Mouse (Mus musculus): ENCODE measurements around the gene Gpd2.
A peak's percentile ranks its signal among the peaks of the same experiment; 100 is the strongest.

Gpd2 gene

DNA sequence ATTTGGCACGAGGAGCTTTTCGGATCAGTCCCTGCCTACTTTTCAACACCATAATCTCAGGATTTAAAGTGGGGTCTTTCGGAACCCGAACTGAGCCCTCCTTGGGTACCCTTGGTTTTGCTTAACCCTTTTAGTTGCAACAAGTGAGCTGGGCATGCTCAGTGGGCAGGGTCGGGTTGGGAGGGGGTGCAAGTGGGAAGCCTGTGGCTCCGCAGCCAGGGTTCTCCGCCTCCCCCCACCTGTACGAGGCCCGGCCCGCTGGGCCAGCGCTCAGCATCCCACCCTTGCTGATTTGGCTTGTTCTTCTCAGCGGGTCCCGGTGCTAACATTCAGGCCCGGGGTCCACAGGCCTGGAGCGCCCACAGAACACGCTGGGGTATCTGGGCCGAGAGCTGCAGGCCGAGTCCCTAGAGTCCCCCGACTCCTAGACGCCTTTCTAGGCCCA is at the start of gene Gpd2:
TSS of gene Gpd2 (plus strand) at position 161 of the 445 bp plus-strand sequence.
- DNase-seq = no peak

DNA sequence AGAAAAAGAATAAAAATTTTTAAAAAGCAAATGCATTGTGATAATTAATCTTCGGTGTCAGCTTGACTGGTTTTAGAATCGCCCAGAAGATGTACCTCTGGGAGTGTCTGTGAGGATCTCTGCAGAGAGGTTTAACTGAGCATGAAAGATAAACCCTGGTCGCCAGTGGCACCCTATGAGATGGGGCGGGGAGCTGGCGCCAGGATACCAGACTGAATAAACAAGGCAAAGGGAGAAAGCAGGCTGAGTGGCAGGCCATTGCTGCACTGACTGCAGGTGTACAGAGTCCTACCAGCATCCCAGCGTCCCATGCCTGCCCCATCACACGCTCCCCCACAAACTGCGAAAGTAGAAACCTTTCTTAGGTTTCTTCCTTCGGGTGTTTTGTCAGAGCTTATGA is 49.2 kb upstream of the Gpd2 start:
- no peak for DNase-seq

DNA sequence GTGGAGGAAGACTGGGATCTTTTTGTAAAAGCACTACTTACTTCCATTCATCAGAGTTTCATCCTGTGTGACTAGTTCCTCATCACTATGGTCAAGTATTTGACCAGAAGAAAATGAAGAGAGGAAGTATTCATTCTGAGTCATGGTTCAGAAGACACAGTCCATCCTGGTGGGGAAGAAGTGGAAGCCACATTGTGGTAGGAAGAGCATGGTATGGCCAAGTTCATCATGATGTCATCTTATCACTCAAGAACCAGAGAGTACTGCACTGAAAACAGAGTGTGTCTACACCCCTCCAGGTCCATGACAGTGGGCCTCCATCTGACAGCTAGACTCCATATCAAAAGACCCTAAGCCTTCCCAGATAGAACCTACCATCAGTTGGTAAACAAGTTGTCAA is 46.6 kb upstream of the Gpd2 start:
- DNase-seq = no peak

DNA sequence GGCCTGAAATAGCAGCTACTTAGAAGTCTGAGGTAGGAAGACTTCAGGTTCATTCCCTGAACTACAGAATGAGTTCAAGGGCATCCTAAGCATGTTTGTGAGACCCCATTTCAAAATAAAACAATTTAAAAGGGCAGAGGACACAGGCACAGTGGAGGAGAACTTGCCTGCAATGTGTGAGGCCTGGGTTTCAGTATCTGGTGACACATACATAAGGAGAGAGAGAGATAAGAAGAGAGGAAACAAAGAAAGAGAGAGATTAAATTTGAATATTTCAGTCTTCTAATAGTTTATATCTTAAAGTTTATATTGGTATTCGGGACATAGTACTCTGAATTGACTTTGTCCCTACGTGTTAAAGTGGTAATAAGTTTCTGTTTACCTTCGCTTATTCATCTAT is 38.4 kb upstream of the Gpd2 start:
- DNase-seq = no peak

DNA sequence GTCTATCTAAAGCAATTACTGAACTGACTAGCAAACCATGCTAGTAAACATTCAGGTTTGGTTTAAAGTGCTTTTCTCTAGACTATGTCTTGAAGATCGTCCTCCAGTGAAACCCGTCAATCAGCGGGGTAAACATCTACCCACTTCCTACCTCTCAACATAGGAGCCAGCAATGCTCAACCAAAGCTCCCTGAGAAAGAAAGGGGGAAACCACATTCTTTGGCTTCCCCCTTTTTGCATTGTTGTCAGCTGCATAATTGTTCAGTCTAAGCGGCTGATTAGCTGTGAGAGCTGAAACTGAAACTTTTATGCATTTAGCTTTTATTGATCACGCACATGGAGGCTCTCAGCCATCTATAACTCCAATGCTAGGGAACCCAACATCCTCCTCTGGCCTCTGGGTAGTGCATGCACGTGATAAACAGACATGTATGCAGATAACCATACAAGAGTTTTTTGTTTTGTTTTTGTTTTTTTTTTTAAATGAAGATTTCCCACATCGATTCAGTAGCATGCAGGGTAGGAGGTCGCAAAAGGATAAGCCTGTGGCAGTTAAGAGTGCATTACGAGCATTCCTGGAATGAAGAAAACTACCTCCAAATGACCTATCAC is 28.9 kb upstream of the Gpd2 start:
- DNase-seq = no peak

DNA sequence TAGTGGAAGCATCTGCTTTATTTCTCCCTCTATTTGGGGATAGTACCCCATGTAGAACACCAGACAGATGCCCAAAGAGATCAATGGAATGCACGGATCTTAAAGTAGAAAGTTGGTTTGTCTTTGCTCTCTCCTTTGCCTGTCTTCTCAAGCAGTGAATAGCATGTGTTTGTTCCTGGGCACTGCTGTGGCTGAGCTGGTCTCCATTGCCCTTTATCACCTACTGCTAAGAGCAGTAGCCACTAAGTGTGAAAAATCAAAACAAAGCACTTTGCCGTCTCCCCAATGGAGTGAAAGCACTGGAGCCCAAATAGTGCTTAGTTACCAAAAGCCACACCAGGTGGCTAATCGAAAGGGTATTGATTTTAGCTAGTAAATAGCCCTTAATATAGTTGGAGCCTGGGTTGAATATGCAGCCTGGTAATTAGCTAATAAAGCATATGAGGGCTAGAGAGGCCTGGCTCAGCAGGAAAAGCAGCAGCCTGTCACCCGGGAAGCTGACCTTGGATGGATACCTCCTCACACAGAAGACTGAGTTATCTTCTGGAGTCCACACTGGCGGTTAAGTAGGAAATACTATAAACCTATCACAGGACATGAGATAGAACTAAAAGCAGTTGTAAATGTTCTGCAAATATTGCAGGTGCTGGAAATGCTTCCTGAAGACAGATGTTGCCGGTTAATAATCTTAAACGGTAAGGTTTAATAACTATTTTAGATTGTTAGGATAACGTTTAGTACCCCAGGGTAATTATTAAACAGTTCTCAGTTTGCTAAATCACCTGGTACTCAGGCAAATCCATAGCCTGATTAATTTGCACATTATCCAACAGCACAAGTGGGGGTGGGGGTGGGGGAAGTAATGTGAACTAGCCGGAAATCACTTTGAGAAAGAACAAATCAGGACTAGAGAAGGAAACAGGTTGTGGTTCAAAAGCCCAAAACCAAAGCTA is 26.1 kb upstream of the Gpd2 start:
- DNase-seq = no peak

DNA sequence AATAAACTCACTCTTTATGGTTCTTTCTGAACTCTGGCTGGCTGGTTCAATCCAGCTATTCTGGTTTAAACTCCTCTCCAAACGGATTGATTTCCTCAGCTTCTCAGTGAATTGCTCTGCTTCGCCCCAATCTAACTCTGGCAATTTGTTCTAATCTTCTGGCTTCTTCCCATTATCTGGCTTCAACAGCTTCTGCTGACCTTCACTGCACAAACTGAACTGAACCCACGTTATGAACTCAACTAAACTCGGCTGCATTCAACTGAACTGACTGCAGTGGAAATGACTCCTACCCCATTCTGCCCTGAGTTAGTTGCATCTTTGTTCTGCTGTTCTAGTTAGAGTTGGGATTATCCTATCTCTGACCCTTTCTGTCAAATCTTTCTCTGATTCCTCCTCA is 24.1 kb upstream of the Gpd2 start:
- no peak for DNase-seq

DNA sequence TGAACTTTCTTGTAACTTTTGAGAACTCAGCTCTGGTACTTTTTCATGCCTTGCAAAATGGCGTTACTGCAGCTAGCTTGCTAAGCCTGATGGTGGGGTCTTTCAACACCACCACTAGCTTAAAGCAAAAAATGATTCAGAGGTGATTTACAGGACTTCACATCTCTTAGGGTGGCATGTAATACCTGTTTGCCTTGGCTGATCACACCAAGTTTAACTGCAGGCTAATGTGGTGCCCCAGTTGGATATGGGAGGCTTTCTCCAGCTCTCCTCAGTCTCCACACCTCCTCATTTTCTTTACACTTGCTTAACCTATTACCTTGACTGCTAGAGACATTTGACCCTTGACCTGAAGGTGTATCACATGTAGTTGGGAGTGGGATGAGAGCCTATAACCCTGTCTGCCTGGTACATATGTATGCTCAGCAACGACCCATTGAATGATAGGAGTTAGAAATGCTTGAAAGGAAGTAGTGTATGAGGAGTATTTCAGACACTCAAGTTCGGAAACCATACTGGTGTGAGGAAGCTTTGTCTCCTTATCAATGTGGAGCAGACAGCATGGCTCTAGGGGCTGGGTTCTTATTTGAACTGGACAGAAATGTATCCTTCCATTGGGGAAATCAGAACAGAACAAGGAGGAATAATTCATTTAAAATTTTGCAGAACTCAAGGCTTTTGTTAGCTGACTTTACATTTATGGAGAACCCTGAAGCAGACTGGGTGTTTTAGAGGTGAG is 14.0 kb upstream of the Gpd2 start:
- no peak for DNase-seq

DNA sequence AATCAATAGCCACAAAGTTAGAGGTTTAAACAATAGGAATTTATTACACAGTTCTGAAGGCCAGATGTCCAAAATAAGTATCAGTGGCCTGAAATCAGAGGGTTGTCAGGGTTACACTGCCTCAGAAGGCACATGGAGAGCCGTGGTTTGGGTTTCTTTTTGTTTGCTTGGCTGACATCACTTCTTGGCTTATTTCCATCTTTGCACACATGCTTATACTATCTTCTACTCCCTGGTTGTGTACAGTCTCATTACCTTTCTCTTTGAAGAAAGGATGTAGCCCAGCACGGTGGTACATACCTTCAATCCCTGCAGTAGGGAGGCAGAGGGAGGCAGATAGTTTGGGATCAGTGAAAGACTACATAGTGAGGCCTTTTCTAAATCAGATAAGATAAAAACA is 12.2 kb upstream of the Gpd2 start:
- DNase-seq = no peak

DNA sequence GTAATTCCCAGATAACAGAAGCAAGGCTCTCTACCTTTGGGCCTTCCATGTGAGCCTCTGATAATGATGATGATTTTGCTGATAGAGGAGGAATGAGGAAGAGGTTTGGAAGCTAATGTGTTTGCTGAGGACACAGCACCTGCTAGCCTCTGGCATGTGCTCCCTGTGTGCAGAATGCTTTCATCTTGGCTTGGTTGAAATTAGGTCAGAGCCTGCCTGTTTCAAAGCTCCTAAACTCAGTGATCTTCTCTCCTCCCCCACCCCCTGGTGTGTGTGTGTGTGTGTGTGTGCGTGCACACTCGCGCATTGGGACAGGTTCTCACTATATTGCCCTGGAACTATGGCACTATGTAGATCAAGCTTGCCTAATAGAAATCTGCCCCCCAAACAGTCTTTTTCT is 10.0 kb upstream of the Gpd2 start:
- no peak for DNase-seq

DNA sequence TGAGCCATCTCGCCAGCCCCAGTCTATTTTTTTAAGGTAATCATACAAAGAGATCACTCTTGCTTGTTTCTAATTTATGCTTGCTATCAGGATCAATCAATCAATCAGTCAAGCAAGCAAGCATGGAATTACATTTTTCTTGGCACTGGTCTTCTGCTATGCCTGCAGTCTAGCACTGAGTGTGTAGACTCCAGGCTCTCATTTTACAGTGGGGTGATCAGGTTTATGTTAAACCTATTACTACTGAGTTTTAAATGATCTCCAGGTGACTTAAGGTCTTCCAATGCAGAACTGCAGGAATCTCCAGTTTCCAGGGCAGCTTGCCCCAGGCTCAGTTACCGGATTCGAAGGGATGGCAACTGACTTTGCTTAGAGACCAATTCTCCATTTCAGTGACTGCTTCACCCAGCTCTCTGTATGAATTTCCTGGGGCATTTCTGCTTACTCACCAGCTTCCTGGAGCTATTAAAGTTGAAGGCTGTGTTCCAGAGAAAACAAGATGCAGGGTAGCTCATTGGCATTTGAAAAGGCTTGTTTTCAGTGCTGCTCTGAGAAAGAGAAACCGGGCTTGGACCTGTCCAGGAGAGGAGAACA is 7.7 kb upstream of the Gpd2 start:
- no peak for DNase-seq

DNA sequence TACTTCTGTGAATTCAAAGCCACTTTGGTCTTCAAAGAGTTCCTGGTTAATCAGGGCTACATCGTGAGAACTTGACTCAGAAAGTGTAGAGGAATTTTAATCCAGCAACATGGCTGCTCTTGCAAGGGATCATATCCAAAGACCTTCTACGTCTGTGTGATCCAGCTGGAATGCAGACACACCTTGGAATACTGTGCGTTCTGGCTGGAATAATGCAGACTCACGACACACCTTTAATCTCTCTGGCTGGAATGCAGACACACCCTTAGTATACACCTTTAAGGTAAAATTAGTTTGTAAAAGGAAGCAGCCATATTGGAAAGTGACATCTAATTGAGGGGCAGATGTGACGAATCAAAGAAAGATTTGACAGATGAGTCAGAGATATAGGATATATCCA is 6.0 kb upstream of the Gpd2 start:
- DNase-seq = no peak

DNA sequence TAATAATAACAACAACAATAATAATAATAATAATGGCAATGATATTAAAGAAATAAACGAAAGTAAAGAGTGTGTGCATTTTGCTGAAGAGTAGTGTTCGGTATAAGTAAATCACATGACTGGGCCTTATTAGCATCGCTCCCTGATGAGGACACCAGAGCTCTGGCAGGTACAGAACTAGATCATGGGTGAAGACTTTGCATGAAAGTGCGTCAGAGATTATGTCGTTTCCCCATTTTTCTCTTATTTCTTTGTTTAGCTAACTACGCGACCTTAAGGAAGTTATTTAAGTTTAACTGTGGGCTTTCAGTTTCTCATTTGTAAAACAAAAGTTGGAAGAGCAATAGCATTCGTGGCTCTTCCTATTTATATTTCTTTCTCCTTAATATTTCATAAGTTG is 5.1 kb upstream of the Gpd2 start:
- DNase-seq = no peak

DNA sequence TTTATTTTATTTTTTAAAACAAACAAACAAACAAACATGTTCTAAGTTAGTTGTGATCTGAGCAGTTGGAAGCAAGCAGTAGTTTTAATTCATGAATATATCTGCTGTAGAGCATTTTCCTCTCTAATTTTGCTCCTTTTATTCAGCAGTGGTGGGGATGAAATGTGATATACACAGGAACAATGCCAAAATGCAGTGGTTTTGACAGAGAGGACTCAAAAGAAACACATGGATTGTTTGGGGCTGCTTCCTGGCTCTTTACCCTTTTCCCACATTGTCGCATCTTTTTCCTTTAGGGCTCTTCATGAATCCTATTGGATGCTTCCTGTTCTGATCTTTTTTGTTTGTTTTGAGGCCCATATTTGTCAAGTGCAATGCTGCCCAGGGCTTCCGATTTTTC is 1.2 kb upstream of the Gpd2 start:
- DNase-seq = no peak

DNA sequence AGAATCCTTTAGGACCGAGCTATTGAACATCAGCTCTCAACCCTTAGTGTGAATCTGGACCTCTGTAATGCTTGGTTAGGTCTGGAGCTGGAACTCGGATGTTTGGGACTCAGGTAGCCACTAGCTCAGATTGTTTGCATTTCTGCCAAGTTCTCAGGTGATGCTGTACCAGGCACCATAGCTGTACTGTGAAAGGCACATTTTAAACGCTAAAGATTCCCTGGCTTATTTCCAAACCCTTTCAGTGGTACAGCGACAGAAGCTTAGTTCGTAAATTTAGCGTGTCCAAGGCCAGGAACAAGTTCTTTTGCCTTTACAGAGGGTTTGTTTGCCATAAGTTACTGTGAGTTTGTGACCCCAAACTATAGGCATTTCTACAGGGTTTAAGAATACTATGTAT is 409 bp upstream of the Gpd2 start:
- DNase-seq = no peak

DNA sequence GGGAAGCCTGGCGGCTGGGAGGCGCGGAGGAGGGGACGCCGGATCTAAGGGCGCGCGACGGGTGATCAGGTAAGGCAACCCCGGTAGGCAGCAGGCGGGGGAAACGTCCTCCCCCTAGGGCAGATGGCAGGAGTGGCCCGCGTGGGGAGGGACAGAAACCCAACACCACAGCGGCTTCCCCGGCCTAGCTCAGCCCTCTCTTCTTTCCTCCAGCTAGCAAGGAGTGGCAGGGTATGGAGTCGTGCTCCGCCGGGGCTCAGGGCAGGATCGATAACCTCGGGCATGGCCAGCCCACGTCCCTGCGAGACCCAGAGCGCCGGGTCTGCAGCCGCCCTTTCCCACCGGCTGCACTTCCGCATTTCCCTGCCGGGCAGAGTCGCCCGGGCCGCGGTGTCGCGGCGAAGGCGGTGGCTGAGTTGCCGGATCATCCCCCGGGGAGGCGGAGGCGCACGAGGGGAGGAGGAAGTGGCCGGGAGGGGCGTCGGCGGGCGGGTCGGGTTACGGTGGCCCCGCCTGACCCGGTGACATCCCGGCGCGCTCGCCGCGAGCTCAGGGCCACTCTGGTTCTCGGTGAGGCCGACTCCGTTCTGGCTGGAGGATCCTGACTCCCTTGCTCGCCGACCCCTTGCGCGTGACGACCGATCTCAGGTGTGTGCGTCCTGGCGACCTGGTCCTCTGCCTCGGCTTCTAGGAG is 632 bp downstream of the Gpd2 start:
- DNase-seq = peak; percentile 92

DNA sequence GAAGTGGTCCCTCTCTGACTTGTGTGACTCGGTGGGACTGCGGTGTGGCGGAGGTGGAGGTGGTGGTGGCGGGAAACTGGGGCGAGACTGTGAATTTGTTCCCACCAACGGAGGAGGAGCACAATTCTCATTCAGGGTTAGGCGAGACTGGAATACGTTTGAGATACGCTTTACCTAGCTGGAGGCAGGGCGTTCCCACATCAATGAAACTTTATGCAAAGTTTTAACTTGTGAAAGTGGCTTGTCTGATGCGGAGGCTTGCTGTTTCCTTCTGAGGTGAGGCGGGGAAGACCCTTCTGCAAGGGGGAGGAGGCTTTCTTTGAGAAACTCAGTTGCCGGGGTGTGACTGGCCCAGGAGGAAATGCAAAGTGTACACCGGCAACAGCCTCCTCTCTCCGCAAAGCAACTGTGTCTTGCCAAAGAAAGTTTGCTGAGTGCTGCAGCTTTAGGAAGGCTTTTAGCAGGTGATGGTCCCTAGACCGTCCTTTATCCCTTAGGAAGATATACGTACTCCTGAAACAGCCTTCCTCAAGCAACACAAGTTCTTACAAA is 1.3 kb downstream of the Gpd2 start:
- DNase-seq = peak; percentile 17

DNA sequence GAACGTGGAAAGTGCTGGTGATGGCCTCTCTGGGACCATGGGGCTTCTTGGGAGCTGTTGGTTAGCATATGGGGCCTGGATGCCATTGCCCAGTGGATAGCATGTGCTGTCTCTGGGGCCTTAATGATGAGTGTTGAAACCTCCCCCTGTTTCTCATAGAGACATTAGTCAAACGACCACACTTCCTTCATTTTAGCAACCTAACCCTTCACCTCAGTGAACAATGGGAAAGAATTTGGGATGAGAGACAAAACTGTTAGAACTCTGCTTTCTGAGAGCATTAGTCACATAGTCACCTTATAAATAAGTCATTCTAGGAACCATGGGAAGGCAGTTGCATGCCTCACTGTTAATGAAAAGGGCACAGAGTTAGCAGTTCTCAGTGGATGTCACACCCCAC is 1.9 kb downstream of the Gpd2 start:
- no peak for DNase-seq

DNA sequence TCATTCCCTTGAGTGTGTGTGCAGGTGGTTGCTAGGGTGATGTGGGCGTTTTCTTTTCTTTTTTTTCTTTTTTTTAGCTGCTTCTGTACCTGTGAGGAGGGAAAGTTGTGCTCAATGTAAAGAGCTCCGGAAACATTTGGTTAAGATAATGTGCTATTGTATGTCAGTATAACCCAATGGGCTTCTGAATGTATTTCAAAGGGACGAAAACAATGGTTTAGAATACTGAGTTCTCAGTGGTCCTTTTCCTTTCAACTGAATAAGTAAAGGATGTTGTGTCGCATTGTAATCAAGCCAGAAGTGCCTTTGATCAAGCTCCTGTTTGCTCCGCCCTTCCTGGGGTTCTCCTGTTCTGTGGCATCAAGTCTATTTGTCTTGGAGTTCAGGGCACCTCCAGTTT is 6.6 kb downstream of the Gpd2 start:
- DNase-seq = no peak

DNA sequence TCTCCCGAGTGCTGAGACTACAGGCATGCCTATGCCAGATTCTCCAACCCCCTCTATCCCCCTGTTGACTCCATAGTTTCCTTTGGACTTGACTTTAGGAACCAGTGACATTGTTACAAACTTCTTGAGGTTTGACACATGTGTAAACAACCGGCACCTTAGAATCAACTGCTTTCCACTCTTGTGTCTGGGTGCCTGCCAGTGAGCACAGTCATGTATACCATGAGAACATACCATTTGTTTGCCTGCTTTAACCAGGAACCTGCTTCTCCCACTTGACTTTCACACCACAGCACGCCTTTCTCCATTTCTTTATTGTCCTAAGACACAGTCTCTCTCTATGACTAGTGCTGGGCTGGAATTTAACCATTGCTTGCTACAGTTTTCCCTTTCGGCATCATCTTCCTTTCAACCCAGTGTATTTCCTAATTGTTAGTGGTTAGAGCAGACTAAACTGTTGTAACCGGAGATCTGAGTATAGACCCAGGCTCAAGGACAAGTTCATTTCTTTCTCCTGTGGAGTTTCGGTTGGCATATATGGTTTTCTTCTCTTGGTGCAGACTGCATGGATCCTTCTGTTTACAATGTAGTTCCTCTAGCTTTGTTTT is 8.4 kb downstream of the Gpd2 start:
- no peak for DNase-seq

DNA sequence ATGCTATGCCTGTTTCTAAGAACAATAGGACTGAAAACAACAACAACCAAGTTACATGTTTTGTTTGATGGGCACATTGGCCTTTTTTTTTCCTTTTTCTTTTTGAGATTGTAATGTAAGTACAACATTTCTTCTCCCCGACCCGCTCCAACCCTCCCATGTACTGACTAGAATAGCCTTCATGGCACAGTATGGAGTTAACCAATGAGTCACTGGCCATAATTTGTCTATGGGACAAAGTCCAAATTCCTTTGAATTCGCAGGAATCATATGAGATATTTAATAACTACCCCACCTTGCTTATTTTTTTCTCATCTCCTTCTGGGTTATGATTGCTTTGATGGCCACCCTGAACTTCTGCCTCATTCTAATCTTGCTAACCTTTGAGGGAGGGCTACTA is 12.7 kb downstream of the Gpd2 start:
- no peak for DNase-seq

Measured in kidney, postnatal 10 days (tissue).